Mouse (Mus musculus): ENCODE measurements around the gene Sema7a. TPM values are rescaled to one million over a fixed set of nuclear protein-coding genes. Genes with fewer than 3 reads are reported as not detected.

Gene Sema7a
- total RNA-seq, 2 experiments from 2014 or later, result 10.4 to 21.1 TPM

GRCm38 (mm10) chr9:57937651-57938050, 2.3 kb upstream of the Sema7a start:
- DNase-seq (ENCODE audit: low spot score in 2 of 2), result no peak

DNA sequence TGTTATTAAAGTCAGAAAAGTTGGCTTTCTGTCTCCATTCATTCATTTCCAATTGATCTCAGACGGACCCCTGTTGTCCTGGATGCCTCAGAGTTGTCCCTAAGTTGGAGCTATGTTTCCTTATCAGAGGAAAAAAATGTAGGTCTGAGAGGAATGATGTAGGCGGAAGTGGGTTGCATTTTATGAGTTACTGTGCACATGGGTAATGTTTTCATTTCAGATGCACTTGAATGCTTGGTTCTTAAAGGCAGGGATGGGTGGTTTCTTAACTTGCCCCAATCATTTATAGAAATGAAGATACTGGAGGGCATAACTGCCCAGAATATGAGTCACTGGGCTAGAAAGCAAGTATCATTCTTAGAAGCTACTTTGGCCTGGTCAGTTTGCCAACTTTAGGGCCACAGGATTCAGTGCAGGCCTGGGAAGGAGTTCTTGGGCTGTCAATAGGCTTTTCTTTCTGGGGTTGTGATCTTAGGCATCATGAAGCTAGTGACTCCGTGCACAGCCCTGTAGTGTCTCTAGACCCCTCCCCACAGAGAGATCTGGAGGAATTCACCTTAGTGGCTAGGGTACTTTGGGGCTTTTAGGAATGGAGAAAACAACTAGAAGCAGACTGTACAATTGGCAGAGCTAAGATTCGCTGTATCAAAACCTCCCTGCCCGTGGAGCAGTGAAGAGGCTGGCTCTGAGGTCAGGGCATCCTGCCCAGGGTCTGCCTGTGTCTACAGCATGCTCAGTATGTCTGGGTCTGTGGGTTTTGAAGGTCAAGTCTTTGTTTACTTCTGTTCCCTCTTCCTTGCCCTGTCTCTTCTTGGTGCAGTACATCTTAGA, 1.5 kb upstream of the Sema7a start:
- peak in 1 of 2 experiments; percentile 15 for DNase-seq (ENCODE audit: low spot score in 2 of 2)

DNA sequence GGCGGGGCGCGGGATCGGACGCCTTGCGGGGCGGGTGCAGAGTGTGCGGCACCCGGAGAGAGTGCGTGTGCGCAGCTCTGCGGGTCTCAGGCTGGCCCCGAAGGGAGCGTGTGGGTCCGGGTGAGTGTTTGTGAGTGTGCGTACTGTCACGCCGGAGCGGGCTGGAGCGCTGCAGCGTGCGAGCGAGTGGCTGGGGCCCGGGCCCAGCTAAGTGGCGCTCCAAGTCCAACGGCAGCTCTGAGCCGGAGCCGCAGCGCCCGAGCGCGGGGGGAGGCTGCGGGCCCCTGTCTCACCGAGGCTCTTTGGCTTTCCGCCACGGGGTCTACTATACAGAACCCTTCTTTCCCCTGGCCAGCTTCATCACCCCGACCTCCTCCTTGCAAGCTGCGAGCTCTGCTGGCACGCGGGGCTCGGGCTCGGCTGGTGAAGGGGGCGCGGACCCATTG, 460 bp downstream of the Sema7a start:
- DNase-seq (ENCODE audit: low spot score in 2 of 2), result peak in 1 of 2 experiments; percentile 50

DNA sequence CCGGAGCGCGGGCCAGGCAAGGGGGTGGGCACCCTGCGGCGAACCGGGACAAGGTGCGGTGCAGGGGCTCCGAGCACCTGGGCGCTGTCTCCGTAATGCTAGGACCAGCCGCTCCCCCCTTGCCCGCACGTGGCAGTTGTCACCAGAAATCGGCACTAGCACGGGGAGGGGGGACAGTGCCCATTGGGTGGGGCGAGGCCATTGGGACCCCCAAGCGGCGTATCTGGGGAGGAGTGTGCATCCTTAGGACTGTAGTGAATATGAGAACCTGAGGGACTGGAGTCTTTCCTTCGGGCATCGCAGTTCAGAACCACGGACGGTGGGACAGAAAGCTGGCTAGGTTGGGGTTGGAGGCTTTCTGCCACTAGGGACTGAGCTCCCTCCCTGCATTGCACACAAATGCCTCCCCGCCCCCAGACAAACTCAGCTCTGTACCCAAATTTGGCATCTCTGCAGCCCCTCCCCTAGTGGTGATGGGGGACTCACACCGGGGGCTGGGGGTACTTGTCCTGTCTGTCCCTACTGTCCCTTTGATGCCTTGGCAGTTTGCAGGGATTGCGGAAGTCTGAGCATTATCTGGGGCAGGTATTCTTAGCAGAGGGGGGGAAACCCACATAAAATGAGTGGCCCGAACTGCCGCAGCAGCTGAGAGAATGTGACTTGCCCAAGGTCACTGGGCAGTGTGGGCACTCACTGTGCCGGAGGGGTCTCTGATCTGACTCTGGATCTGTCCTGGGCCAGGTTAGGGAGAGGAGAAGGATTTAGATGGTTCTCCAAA, 1.1 kb downstream of the Sema7a start:
- DNase-seq (ENCODE audit: low spot score in 2 of 2), result peak in 1 of 2 experiments; percentile 32

- DNase-seq (ENCODE audit: low spot score in 2 of 2), result peak in 1 of 2 experiments; percentile 25
Measured at GRCm38 (mm10) chr9:57942039-57942438, 2.1 kb downstream of the Sema7a start.

DNA sequence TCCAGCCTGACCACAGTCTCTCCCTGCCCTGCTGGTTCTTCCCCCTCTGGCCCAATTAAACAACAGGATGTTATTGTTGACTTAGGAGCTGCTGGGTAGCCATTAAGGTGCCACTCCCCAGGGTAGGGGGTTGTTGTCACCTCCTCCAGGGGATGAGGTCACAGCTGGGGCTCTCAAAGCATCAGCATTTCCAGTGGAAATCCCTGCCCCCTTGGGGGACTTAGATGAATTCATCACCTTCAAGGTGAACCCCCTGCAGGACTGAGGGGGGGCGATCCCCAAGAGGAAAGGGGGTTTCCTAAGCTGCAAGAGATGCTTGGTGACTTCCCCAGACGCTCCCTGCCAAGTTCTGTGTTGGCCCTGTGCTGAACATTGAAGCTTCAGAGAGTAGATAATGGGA, 3.2 kb downstream of the Sema7a start:
- no peak for DNase-seq (ENCODE audit: low spot score in 2 of 2)

DNA sequence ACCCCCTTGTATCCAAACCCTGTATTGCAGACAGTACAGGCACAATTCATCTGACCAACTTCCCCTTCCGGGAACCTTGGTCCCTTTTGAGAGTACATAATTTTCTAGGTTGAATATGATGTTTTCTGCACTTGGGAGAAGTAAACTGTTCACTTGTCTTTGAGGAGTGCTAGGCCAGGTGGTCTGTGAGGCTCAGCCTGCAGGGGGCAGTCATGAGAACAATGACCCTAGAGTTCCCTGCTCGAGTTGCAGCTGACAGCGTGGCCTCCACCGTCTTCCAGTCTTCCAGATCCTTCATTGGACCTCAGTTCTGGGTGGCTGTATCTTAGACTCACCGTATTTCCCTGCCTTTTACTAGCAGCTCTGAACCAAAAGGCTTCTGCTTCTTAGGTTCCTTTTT, 4.7 kb downstream of the Sema7a start:
- DNase-seq (ENCODE audit: low spot score in 2 of 2), result peak; percentile 53 to 72

DNA sequence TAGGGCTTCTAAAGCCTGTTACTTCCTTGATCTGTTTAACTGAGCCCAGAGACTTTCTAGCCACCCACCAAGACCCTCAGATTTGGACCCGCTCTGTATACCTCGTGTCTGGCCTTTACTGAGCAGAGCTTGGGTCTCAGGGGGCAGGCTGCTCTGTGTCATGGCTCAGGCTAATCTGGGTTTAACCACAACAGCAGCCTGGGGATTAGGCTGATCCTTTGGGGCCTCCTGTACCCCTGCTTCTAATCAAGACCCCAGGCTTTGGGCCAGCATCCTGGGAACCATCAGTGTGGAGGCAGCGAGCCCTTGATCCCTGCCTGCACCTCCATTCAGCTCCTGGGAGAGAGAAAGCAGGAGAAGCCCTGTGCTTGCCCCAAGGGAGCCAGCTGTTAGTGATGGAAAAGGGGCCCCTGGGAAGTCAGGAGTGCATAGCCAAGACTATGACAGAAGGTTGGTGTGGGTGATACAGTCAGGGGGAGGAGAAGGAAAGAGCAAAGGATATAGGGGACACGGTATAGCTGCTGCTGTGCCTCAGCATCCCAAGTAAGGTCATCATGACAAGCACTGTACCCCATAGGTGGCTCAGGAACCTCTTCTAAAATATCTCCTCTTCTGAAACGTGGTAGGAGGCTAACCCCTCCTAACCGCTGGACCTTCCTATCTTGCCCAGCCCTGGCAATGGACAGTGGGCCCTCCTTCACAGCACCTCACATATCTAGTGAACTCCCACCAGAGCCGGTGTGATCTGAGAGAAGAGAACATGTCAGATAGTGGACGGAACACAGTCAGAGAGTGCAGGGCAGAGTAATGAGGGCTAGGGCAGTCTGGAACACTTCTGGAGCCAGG, 6.1 kb downstream of the Sema7a start:
- no peak for DNase-seq (ENCODE audit: low spot score in 2 of 2)

- no peak for DNase-seq (ENCODE audit: low spot score in 2 of 2)
Measured at GRCm38 (mm10) chr9:57947381-57948030, 7.6 kb downstream of the Sema7a start.

DNA sequence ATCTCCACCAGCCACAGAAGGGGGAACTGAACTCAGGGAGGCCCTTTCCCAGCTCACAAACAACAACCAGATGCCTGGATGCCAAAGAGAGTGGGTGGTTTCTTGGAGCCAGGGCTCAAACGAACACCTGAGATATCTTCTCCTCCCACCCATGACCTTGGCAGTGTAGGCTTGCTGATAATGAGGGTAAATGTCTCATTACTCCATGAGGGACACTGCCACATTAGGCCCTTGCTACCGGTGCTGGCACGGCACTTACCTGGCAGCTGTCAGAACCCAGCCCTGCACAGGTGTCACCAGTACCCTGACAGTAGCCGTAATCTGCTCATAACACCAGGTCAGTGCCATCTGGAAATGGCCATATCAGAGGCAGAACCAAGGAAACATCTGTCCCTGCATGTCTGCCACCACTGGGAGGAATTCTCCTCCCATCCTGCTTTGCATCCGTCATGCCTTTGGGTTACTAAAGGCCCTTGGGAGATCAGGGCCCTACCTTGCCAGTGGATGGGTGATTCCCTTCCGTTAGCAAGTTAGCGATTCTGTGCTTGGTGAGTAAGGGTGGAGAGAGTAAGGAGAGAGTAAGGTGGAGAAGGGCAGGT, 8.5 kb downstream of the Sema7a start:
- no peak for DNase-seq (ENCODE audit: low spot score in 2 of 2)

DNA sequence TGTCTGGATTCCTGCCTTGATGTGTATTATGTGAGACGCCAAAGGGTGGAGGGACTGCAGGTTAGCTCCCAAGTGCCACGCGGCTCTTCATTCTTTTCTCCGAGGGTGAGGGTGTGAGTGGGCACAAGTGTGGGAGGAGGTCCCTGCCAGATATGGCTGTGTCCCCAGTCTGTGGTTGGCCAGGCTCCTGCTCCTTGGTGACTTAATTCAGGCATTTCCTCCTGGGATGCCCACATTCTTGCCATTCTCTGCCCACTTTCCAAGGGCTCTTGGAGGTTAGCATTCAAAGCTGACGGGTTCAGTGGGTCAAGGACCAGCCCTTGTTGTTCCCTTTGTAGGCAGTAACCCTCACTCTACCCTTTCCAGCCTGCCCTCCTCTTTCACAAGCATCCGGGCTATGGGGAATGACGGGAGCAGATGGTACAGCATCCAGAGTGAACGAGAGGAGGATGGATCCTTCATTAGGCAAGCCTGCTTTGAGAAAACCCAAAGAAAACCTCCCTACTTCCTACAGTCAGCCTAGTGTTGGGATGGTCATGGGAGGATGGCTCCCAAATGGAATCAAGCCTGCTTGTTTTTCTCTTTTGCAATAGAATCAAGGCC, 9.3 kb downstream of the Sema7a start:
- no peak for DNase-seq (ENCODE audit: low spot score in 2 of 2)

DNA sequence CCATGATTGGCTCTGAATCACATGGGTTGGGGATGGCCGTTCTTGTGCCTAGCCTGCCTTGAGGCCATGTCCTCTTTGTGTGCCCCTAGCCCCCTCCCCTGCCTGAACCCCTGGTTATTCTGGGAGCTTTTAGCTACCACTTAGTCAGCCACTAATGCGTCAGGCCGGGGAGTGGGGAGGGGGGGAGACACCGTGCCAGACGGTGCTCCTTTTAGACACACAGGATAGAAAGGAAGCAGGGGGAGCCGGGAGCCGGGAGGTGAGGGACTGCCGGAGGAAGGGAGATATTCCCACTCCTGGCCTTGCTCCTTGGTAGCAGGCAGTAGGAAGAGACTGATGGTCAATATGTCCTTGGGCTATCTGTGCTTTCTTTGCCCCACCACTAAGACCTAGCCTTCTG, 10.0 kb downstream of the Sema7a start:
- DNase-seq (ENCODE audit: low spot score in 2 of 2), result no peak

- no peak for DNase-seq (ENCODE audit: low spot score in 2 of 2)
Measured at GRCm38 (mm10) chr9:57950519-57950918, 10.6 kb downstream of the Sema7a start.

DNA sequence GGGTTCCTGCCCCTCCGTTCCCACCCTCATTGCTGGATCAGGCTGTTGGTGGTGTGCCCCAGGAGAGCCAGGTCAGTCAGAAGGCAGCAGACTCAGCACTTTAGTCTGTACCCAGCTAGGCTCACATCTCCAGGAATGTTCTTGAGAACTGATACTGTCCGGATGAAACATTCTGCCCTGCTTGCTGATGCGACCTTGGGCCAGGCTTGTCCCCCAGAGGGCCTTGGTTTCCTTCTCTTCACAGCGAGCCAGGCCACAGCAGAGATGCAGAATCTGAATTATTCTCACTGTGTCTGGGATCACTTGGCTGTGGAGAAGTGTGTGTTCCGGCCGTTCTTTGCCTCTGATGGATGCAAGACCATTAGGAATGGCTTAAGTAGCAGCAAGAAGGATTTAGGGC, 12.1 kb downstream of the Sema7a start:
- DNase-seq (ENCODE audit: low spot score in 2 of 2), result no peak

GRCm38 (mm10) chr9:57954962-57955744, 15.2 kb downstream of the Sema7a start:
- no peak for DNase-seq (ENCODE audit: low spot score in 2 of 2)

DNA sequence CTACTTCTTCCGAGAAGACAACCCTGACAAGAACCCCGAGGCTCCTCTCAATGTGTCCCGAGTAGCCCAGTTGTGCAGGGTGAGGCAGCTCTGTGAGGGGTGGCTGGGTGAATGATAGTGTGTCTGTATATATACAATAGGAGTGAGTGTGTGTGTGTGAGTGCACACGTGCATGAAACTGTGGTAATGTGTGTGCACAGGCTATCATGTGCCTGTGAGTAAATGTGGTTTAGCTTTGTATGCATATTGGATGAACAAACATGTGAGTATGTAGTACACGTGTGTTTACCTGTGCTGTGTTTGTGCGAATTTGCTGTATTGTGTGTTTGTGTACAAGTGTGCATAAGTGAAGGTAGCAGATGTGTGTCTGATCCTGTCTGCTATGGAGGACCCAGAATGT, 15.9 kb downstream of the Sema7a start:
- DNase-seq (ENCODE audit: low spot score in 2 of 2), result no peak

- no peak for DNase-seq (ENCODE audit: low spot score in 2 of 2)
Measured at GRCm38 (mm10) chr9:57956196-57956837, 16.4 kb downstream of the Sema7a start.

GRCm38 (mm10) chr9:57956838-57957236, 16.9 kb downstream of the Sema7a start:
- no peak for DNase-seq (ENCODE audit: low spot score in 2 of 2)

- DNase-seq (ENCODE audit: low spot score in 2 of 2), result no peak
Measured at GRCm38 (mm10) chr9:57958615-57959014, 18.7 kb downstream of the Sema7a start.
